Mouse (Mus musculus): ENCODE data around the gene Gm20388. TPM values are rescaled to one million over a fixed set of nuclear protein-coding genes. Genes with fewer than 3 reads are reported as not detected.

Gm20388 gene
- polyA plus RNA-seq, 1 experiment from 2014 or later, result not detected

- Histone ChIP-seq H3K36me3 (ENCODE audit: control insufficient read depth, insufficient read depth, low read length) (no peaks in the 10 kb centered on the region), H3K9me3 (ENCODE audit: control insufficient read depth, low read length) (no peaks in the 10 kb centered on the region), H3K27ac (replicated peaks) (peak within 1 kb of the TSS; percentile 91), H3K4me1 (replicated peaks; ENCODE audit: control insufficient read depth, insufficient read depth) (no peaks in the 10 kb centered on the region), H3K4me2 (replicated peaks; ENCODE audit: low read depth) (peak within 1 kb of the TSS; percentile 88), H3K9ac (ENCODE audit: low read length) (peak within 1 kb of the TSS; percentile 84), H3K4me3 (ENCODE audit: low read depth, low read length) (peak within 1 kb of the TSS; percentile 75), H3K27me3 (ENCODE audit: control insufficient read depth, insufficient read depth, low read length) (no peaks in the 10 kb centered on the region)
- ATAC-seq (ENCODE audit: low FRiP score, low TSS enrichment) (no peak), DNase-seq (ENCODE audit: low spot score) (no peak)
- 22% methylated on average over 13 of the region's 13 CpGs for WGBS
- TF ChIP-seq CTCF (IDR thresholded peaks at IDR 0.05; ENCODE audit: low read depth), result no peak
Measured at GRCm38 (mm10) chr8:119909944-119910546, 596 bp upstream of the Gm20388 start, which contains the start of gene Usp10. Gene Usp10, plus strand, starts transcription at chr8:119910360.

GRCm38 (mm10) chr8:119911258-119911962 is 769 bp downstream of the Gm20388 start:
- Histone ChIP-seq H3K4me1 (replicated peaks; ENCODE audit: control insufficient read depth, insufficient read depth) (no peaks in the 10 kb centered on the region), H3K4me3 (ENCODE audit: low read depth, low read length) (peak overlapping the region; percentile 75), H3K9ac (ENCODE audit: low read length) (peak overlapping the region; percentile 84), H3K36me3 (ENCODE audit: control insufficient read depth, insufficient read depth, low read length) (no peaks in the 10 kb centered on the region), H3K9me3 (ENCODE audit: control insufficient read depth, low read length) (no peaks in the 10 kb centered on the region), H3K27ac (replicated peaks) (peak overlapping the region; percentile 91), H3K4me2 (replicated peaks; ENCODE audit: low read depth) (peak overlapping the region; percentile 88), H3K27me3 (ENCODE audit: control insufficient read depth, insufficient read depth, low read length) (no peaks in the 10 kb centered on the region)
- TF ChIP-seq EP300 (optimal IDR thresholded peaks at IDR 0.05) (no peak), CTCF (IDR thresholded peaks at IDR 0.05; ENCODE audit: low read depth) (no peak)
- WGBS, result 1% methylated on average over 29 of the region's 30 CpGs
- DNase-seq (ENCODE audit: low spot score), result no peak
- peak; percentile 43; the same call in 1 of the 2 replicates for ATAC-seq (ENCODE audit: low FRiP score, low TSS enrichment)

- 40% methylated on average over 6 of the region's 6 CpGs for WGBS
- DNase-seq (ENCODE audit: low spot score), result no peak
- no peaks in the 10 kb centered on the region for H3K4me1 ChIP-seq (replicated peaks; ENCODE audit: control insufficient read depth, insufficient read depth)
- H3K36me3 ChIP-seq (ENCODE audit: control insufficient read depth, insufficient read depth, low read length), result no peaks in the 10 kb centered on the region
- H3K4me2 ChIP-seq (replicated peaks; ENCODE audit: low read depth), result peak overlapping the region; percentile 88
- TF ChIP-seq CTCF (IDR thresholded peaks at IDR 0.05; ENCODE audit: low read depth) (no peak), EP300 (optimal IDR thresholded peaks at IDR 0.05) (no peak)
- H3K4me3 ChIP-seq (ENCODE audit: low read depth, low read length), result no peak overlapping the region
- H3K9ac ChIP-seq (ENCODE audit: low read length), result peak overlapping the region; percentile 3; the same call in 1 of the 2 replicates
- H3K27me3 ChIP-seq (ENCODE audit: control insufficient read depth, insufficient read depth, low read length), result no peaks in the 10 kb centered on the region
- H3K27ac ChIP-seq (replicated peaks), result no peak overlapping the region; the same call in 1 of the 2 replicates
- no peaks in the 10 kb centered on the region for H3K9me3 ChIP-seq (ENCODE audit: control insufficient read depth, low read length)
- no peak for ATAC-seq (ENCODE audit: low FRiP score, low TSS enrichment)
Measured at GRCm38 (mm10) chr8:119912643-119913042, 2.0 kb downstream of the Gm20388 start.

GRCm38 (mm10) chr8:119913181-119913580 is 2.5 kb downstream of the Gm20388 start:
- H3K9ac ChIP-seq (ENCODE audit: low read length), result no peak overlapping the region
- TF ChIP-seq CTCF (IDR thresholded peaks at IDR 0.05; ENCODE audit: low read depth) (no peak), EP300 (optimal IDR thresholded peaks at IDR 0.05) (no peak)
- WGBS, result 35% methylated on average over 3 of the region's 3 CpGs
- ATAC-seq (ENCODE audit: low FRiP score, low TSS enrichment), result no peak
- no peak overlapping the region for H3K4me3 ChIP-seq (ENCODE audit: low read depth, low read length)
- no peaks in the 10 kb centered on the region for H3K36me3 ChIP-seq (ENCODE audit: control insufficient read depth, insufficient read depth, low read length)
- no peaks in the 10 kb centered on the region for H3K27me3 ChIP-seq (ENCODE audit: control insufficient read depth, insufficient read depth, low read length)
- no peak overlapping the region; the same call in 1 of the 2 replicates for H3K4me2 ChIP-seq (replicated peaks; ENCODE audit: low read depth)
- no peaks in the 10 kb centered on the region for H3K4me1 ChIP-seq (replicated peaks; ENCODE audit: control insufficient read depth, insufficient read depth)
- DNase-seq (ENCODE audit: low spot score), result no peak
- H3K27ac ChIP-seq (replicated peaks), result no peak overlapping the region
- no peaks in the 10 kb centered on the region for H3K9me3 ChIP-seq (ENCODE audit: control insufficient read depth, low read length)

- ATAC-seq (ENCODE audit: low FRiP score, low TSS enrichment) (no peak), DNase-seq (ENCODE audit: low spot score) (no peak)
- H3K27me3 ChIP-seq (ENCODE audit: control insufficient read depth, insufficient read depth, low read length), result no peaks in the 10 kb centered on the region
- H3K36me3 ChIP-seq (ENCODE audit: control insufficient read depth, insufficient read depth, low read length), result no peaks in the 10 kb centered on the region
- no peaks in the 10 kb centered on the region for H3K9me3 ChIP-seq (ENCODE audit: control insufficient read depth, low read length)
- H3K4me3 ChIP-seq (ENCODE audit: low read depth, low read length), result no peak overlapping the region
- no peak overlapping the region for H3K9ac ChIP-seq (ENCODE audit: low read length)
- 28% methylated on average over 2 of the region's 2 CpGs for WGBS
- H3K4me1 ChIP-seq (replicated peaks; ENCODE audit: control insufficient read depth, insufficient read depth), result no peaks in the 10 kb centered on the region
- TF ChIP-seq CTCF (IDR thresholded peaks at IDR 0.05; ENCODE audit: low read depth) (no peak), EP300 (optimal IDR thresholded peaks at IDR 0.05) (no peak)
- H3K27ac ChIP-seq (replicated peaks), result no peak overlapping the region
- no peak overlapping the region for H3K4me2 ChIP-seq (replicated peaks; ENCODE audit: low read depth)
Measured at GRCm38 (mm10) chr8:119914161-119914560, 3.5 kb downstream of the Gm20388 start.

- Histone ChIP-seq H3K4me2 (replicated peaks; ENCODE audit: low read depth) (no peak overlapping the region), H3K9ac (ENCODE audit: low read length) (no peak overlapping the region), H3K9me3 (ENCODE audit: control insufficient read depth, low read length) (no peaks in the 10 kb centered on the region), H3K4me3 (ENCODE audit: low read depth, low read length) (no peak overlapping the region), H3K27me3 (ENCODE audit: control insufficient read depth, insufficient read depth, low read length) (no peaks in the 10 kb centered on the region), H3K27ac (replicated peaks) (no peak overlapping the region), H3K4me1 (replicated peaks; ENCODE audit: control insufficient read depth, insufficient read depth) (no peaks in the 10 kb centered on the region), H3K36me3 (ENCODE audit: control insufficient read depth, insufficient read depth, low read length) (no peaks in the 10 kb centered on the region)
- 74% methylated on average over 4 of the region's 4 CpGs for WGBS
- TF ChIP-seq CTCF (IDR thresholded peaks at IDR 0.05; ENCODE audit: low read depth), result no peak
- no peak for TF ChIP-seq EP300 (optimal IDR thresholded peaks at IDR 0.05)
- no peak for DNase-seq (ENCODE audit: low spot score)
- no peak for ATAC-seq (ENCODE audit: low FRiP score, low TSS enrichment)
Measured at GRCm38 (mm10) chr8:119915298-119915697, 4.7 kb downstream of the Gm20388 start.
